Mouse (Mus musculus) hindbrain, embryonic 15.5 days (tissue): Measurements from ENCODE around the gene Arl4d. TPM values are rescaled to one million over a fixed set of nuclear protein-coding genes. Genes with fewer than 3 reads are reported as not detected.

Experiments used
- ATAC-seq: fragments of 200-750 bp; cut with Nextera tagmentation; 2 replicates; pipeline ENCODE4 v1.8.0; 2017; ENCODE audit warnings: low read depth, moderate number of reproducible peaks, moderate TSS enrichment; ENCODE audit not compliant: low FRiP score
- H3K27ac ChIP-seq: fragments of 300-500 bp; sonication (generic); replicated peaks from 2 replicates; pipeline ENCODE4 v1.5.1; 2015; ENCODE audit warnings: mild to moderate bottlenecking, inconsistent platforms
- H3K27me3 ChIP-seq: fragments of 300-500 bp; sonication (generic); 2 replicates; pipeline ENCODE4 v1.6.1; 2015; ENCODE audit warnings: control low read depth, inconsistent platforms
- H3K36me3 ChIP-seq: fragments of 300-500 bp; sonication (generic); 2 replicates; pipeline ENCODE4 v1.6.1; 2015; ENCODE audit warnings: control low read depth, inconsistent platforms
- H3K4me1 ChIP-seq: fragments of 300-500 bp; sonication (generic); replicated peaks from 2 replicates; pipeline ENCODE4 v1.6.1; 2015; ENCODE audit warnings: control low read depth, inconsistent platforms
- H3K4me2 ChIP-seq: fragments of 300-500 bp; sonication (generic); 2 replicates; pipeline ENCODE4 v1.6.1; 2015; ENCODE audit warnings: moderate library complexity, mild to moderate bottlenecking, inconsistent platforms
- H3K4me3 ChIP-seq: fragments of 300-500 bp; sonication (generic); 2 replicates; pipeline ENCODE4 v1.5.1; 2015; ENCODE audit warnings: mild to moderate bottlenecking, inconsistent platforms
- H3K9ac ChIP-seq: fragments of 300-500 bp; sonication (generic); 2 replicates; pipeline ENCODE4 v1.6.1; 2015; ENCODE audit warnings: inconsistent platforms
- H3K9me3 ChIP-seq: fragments of 300-500 bp; sonication (generic); 2 replicates; pipeline ENCODE4 v1.6.1; 2016; ENCODE audit warnings: control low read depth, inconsistent platforms
- WGBS: fragments of 180-500 bp; shearing (Covaris S2); methylation state at CpG from one replicate; pipeline ENCODE4 v1.1.7; 2015; 5-methylcytosine and 5-hydroxymethylcytosine counted together
- polyA plus RNA-seq: library from polyadenylated mRNA; unstranded; fragments of >200 nt; fragmentation: Nextera tagmentation; extraction: Ambion mirVana; gene quantifications from 2 replicates; pipeline ENCODE4 v1.2.1, GENCODE M21; 2015

The Arl4d gene
- polyA plus RNA-seq, 1 experiment from 2014 or later: 5.6 TPM

GRCm38 (mm10) chr11:101670334-101670733 is 5.0 kb downstream of the Arl4d start:
- H3K27me3 ChIP-seq: no peaks in the 10 kb centered on the region
- H3K27ac ChIP-seq: no peak overlapping the region
- WGBS: 92% methylated on average over 1 of the region's 1 CpGs

DNA sequence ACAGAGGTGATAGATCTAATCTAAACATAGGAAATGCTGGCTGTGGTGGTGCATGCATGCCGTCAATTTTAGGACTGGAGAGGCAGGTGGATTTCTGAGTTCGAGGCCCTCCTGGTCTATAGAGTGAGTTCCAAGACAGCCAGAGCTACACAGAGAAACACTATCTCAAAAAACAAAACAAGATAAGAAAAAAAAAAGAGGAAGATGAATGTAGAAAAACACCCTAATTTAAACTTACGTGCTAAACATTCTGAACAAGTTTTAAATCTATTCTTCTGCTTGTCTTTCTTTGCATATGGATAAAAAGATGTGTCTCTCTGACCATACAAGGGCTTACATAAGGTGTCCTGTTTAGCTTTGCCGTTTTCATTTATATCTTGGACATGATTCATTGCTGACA is 5.9 kb downstream of the Arl4d start:
- WGBS: 91% methylated on average over 4 of the region's 4 CpGs
- Histone ChIP-seq H3K9me3 (no peaks in the 10 kb centered on the region), H3K4me1 (peaks cover 25% of the 10 kb centered on the region), H3K4me3 (no peak overlapping the region), H3K27ac (no peak overlapping the region), H3K36me3 (no peaks in the 10 kb centered on the region), H3K9ac (no peak overlapping the region), H3K4me2 (no peak overlapping the region), H3K27me3 (no peaks in the 10 kb centered on the region)
- ATAC-seq: no peak

More at GRCm38 (mm10) chr11:101670334-101670733, 5.0 kb downstream of the Arl4d start:
- Histone ChIP-seq H3K9me3 (no peaks in the 10 kb centered on the region), H3K36me3 (no peaks in the 10 kb centered on the region), H3K4me1 (peaks cover 31% of the 10 kb centered on the region), H3K4me3 (no peak overlapping the region), H3K4me2 (no peak overlapping the region), H3K9ac (no peak overlapping the region)
- no peak for ATAC-seq

DNA sequence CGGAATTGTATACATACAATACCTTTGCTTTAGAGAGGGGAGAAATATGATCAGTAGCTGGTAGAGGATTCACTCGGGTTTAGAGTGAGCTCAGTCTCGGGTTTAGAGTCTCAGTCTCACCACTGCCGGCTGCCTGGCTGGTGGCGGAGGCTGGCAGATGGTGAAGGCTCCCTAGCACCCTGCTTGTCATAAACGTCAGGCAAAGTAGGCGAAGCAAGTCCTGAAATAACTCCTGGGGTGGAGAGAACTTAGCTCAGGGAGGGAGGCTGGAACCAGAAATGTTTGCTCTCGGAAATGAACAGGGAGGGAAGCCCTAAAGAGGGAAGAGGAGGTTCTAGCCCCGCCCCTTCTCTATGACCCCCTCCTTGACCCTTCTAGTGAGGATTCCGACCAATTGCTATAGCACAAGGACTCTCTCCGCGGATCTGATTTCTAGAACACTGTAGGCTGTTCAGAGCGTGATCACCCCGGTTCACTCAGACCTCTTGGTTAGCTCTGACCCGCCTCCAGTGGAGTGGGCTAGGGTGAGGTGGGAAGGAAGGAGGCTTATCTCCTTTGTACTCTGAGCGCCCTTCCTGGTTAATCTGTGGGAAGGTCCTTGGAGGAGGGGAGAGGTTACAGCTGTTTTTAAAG is 7.8 kb downstream of the Arl4d start:
- no peaks in the 10 kb centered on the region for H3K36me3 ChIP-seq
- no peaks in the 10 kb centered on the region for H3K27me3 ChIP-seq
- H3K4me3 ChIP-seq: no peak overlapping the region
- 0 out of 2 replicates have a peak overlapping the region, but pooled peaks have one; percentile 3 for H3K4me2 ChIP-seq
- no peak for ATAC-seq
- H3K4me1 ChIP-seq: peaks cover 9% of the 10 kb centered on the region; the same call in 1 of the 2 replicates
- H3K9ac ChIP-seq: no peak overlapping the region
- no peaks in the 10 kb centered on the region for H3K9me3 ChIP-seq
- WGBS: 46% methylated on average over 16 of the region's 16 CpGs
- H3K27ac ChIP-seq: no peak overlapping the region

- no peak for ATAC-seq
- Histone ChIP-seq H3K4me3 (no peak overlapping the region), H3K27ac (no peak overlapping the region), H3K9ac (no peak overlapping the region), H3K4me1 (0 out of 2 replicates have a peak, but pooled peaks cover under 1% of the 10 kb centered on the region), H3K36me3 (no peaks in the 10 kb centered on the region), H3K27me3 (no peaks in the 10 kb centered on the region), H3K9me3 (no peaks in the 10 kb centered on the region), H3K4me2 (no peak overlapping the region)
- 90% methylated on average over 5 of the region's 5 CpGs for WGBS
Measured at GRCm38 (mm10) chr11:101674106-101674505, 8.8 kb downstream of the Arl4d start.

GRCm38 (mm10) chr11:101675349-101675748 is 10.0 kb downstream of the Arl4d start:
- H3K27ac ChIP-seq: no peak overlapping the region
- H3K4me1 ChIP-seq: peaks cover under 1% of the 10 kb centered on the region; the same call in 1 of the 2 replicates
- no peak for ATAC-seq
- no peaks in the 10 kb centered on the region for H3K27me3 ChIP-seq
- H3K4me2 ChIP-seq: no peak overlapping the region
- 94% methylated on average over 4 of the region's 4 CpGs for WGBS
- H3K4me3 ChIP-seq: no peak overlapping the region
- no peaks in the 10 kb centered on the region for H3K9me3 ChIP-seq
- H3K36me3 ChIP-seq: no peaks in the 10 kb centered on the region
- H3K9ac ChIP-seq: no peak overlapping the region

GRCm38 (mm10) chr11:101677655-101678054 is 12.3 kb downstream of the Arl4d start:
- Histone ChIP-seq H3K9ac (no peak overlapping the region), H3K27ac (no peak overlapping the region), H3K4me2 (no peak overlapping the region), H3K4me1 (peaks cover 11% of the 10 kb centered on the region), H3K36me3 (no peaks in the 10 kb centered on the region), H3K9me3 (no peaks in the 10 kb centered on the region), H3K27me3 (no peaks in the 10 kb centered on the region), H3K4me3 (no peak overlapping the region)
- ATAC-seq: no peak
- WGBS: 77% methylated on average over 12 of the region's 12 CpGs

GRCm38 (mm10) chr11:101678770-101679169 is 13.4 kb downstream of the Arl4d start:
- Histone ChIP-seq H3K4me1 (peaks cover 11% of the 10 kb centered on the region), H3K4me2 (no peak overlapping the region), H3K27ac (no peak overlapping the region), H3K4me3 (no peak overlapping the region), H3K27me3 (no peaks in the 10 kb centered on the region), H3K9me3 (no peaks in the 10 kb centered on the region), H3K36me3 (no peaks in the 10 kb centered on the region), H3K9ac (no peak overlapping the region)
- ATAC-seq: no peak
- 76% methylated on average over 5 of the region's 5 CpGs for WGBS

DNA sequence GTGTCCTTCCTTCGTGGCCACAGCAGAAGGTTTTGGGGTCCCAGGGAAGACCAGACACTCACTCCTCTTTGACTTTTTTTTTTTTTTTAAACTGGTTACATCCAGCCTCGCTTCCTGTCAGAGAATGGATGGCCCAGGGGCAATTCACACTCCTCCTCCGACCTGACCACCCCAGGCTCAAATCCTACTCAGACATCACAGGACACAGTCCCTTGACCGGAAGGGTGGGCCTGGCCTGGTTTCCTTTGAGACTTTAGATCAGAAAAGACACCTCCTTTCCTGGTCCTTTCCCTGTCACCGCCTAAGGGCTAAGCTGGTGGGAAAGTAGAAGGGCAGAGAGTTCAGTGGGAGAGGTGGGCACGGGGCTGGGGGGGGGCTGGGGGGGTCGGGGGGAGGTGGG is 14.6 kb downstream of the Arl4d start:
- ATAC-seq: no peak
- 62% methylated on average over 6 of the region's 7 CpGs for WGBS
- Histone ChIP-seq H3K27me3 (no peaks in the 10 kb centered on the region), H3K36me3 (no peaks in the 10 kb centered on the region), H3K9me3 (no peaks in the 10 kb centered on the region), H3K4me2 (no peak overlapping the region), H3K27ac (no peak overlapping the region), H3K4me3 (no peak overlapping the region), H3K4me1 (peaks cover 11% of the 10 kb centered on the region), H3K9ac (no peak overlapping the region)

- Histone ChIP-seq H3K9me3 (no peaks in the 10 kb centered on the region), H3K27ac (no peak overlapping the region), H3K4me1 (peaks cover 11% of the 10 kb centered on the region), H3K4me3 (no peak overlapping the region), H3K36me3 (no peaks in the 10 kb centered on the region), H3K27me3 (no peaks in the 10 kb centered on the region), H3K9ac (no peak overlapping the region), H3K4me2 (no peak overlapping the region)
- no peak for ATAC-seq
- 39% methylated on average over 3 of the region's 3 CpGs for WGBS
Measured at GRCm38 (mm10) chr11:101680634-101681325, 15.4 kb downstream of the Arl4d start.

- no peaks in the 10 kb centered on the region for H3K27me3 ChIP-seq
- no peak overlapping the region for H3K4me2 ChIP-seq
- no peaks in the 10 kb centered on the region for H3K9me3 ChIP-seq
- ATAC-seq: no peak
- no peak overlapping the region for H3K4me3 ChIP-seq
- H3K27ac ChIP-seq: no peak overlapping the region
- 95% methylated on average over 1 of the region's 1 CpGs for WGBS
- no peak overlapping the region for H3K9ac ChIP-seq
- H3K4me1 ChIP-seq: peaks cover 11% of the 10 kb centered on the region
- no peaks in the 10 kb centered on the region for H3K36me3 ChIP-seq
Measured at GRCm38 (mm10) chr11:101681968-101682367, 16.6 kb downstream of the Arl4d start.

GRCm38 (mm10) chr11:101682410-101682960 is 17.1 kb downstream of the Arl4d start:
- no peak for ATAC-seq

More at GRCm38 (mm10) chr11:101682410-101682960, 17.1 kb downstream of the Arl4d start:
- no peak overlapping the region for H3K9ac ChIP-seq
- H3K27me3 ChIP-seq: no peaks in the 10 kb centered on the region
- no peaks in the 10 kb centered on the region for H3K9me3 ChIP-seq
- H3K4me1 ChIP-seq: peaks cover 15% of the 10 kb centered on the region
- H3K36me3 ChIP-seq: no peaks in the 10 kb centered on the region
- 78% methylated on average over 7 of the region's 7 CpGs for WGBS
- no peak overlapping the region for H3K4me3 ChIP-seq
- H3K4me2 ChIP-seq: no peak overlapping the region
- H3K27ac ChIP-seq: no peak overlapping the region
